Mouse (Mus musculus): ENCODE data around the gene Cyp2j8.
"Not testable (repeated sequence)": the region's sequence is repeated elsewhere in the genome, so short reads cannot be mapped to it uniquely, and the experiment has no call there.

The Cyp2j8 gene

DNA sequence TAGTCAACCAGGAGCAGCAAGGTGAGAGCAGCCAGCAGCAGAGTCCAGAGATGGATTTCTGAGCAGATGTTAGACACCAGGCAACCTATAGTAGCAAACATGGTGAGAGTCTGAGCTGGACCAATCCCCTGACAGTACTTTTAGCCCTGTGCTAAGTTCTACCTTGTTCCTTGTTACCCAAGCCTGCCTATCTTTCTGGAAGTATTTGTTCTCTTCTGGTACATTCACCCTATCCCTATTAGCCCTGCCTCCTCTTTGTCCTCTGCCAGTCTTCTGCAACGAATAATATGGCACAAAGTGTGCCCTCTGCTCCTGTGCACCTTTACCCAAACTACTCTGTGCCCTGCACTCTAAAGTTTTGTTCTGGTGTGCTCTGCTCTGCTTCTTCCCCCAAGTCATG is at the start of gene Cyp2j8:
Cyp2j8 (minus strand) TSS at position 101 of the 400 bp plus-strand sequence.
- DNase-seq (ENCODE audit: low spot score in 2 of 2), result no peak

DNA sequence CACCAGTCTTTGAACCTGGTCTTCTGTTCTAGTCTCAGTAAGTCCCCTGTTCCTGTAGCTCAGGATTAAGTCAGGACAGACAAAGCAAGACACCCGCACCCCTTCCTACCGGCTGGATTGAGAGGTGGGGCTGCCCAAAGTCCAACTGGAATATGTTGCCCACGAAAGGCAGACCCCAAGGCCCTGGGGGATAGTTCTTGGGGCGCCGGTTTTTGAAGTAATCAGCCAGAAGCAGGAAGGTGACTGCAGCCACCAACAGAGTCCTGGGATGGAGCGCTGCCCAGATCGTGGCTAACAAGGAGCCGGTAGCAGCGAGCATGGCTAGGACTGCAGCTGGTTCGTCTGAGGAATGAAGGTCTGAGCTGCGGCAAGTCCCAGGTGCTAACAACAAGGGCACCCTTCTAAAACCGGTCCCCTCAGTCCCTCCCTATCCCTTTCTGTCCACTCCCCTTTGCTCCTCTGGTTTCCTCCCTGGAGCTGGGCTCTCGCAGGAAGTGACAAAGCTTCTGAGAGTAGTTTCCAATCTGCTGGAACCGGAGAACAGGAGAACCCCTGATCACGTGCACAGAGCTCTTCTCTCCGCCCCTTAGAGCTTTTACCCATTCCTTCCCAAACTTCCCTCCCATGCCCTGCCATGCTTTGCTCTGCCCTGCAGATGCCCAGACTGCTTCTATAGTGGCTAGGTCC is 46.1 kb upstream of the Cyp2j8 start, which contains the start of gene Cyp2j6:
Cyp2j6 (minus strand) TSS at position 529 of the 687 bp plus-strand sequence.
- DNase-seq (ENCODE audit: low spot score in 2 of 2), result peak; percentile 69 to 82

DNA sequence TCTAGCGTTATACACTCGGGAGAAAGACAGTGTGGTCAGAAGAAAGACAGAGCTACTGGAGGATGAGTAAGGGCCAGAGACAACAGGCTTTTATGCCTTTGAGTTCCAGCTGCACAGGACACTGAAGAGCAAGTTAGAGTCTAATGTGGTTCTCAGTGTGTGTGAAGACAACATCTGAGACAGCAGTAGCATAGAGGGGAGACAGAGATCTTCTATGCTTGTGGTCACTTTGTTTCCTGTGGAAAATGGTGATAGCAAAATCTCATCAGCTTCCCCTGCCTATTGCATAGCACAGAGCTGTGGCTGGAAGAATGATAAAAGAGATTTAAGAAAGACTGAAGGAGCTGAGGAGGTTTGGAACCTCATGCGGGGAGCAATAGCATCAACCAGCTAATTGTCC is 44.4 kb upstream of the Cyp2j8 start:
- no peak for DNase-seq (ENCODE audit: low spot score in 2 of 2)

DNA sequence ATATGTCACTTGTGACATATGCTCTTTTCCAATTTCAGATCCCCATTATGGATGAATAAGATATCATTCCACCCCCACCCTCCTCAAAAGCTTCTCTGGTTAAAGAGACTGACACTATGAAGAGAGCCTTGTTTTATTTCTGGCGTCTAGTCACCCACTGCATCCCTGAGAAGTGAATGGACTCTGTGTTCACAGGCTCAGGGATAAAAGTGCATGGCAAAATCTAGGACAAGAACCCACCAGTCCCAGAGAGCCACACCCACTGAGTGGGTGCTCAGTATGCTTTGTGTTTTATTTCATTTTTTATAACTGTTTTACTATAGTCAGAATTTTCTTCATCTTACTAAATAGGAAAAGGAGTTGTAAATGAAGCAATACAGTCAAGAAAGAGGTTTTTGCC is 38.8 kb upstream of the Cyp2j8 start:
- DNase-seq (ENCODE audit: low spot score in 2 of 2), result no peak

DNA sequence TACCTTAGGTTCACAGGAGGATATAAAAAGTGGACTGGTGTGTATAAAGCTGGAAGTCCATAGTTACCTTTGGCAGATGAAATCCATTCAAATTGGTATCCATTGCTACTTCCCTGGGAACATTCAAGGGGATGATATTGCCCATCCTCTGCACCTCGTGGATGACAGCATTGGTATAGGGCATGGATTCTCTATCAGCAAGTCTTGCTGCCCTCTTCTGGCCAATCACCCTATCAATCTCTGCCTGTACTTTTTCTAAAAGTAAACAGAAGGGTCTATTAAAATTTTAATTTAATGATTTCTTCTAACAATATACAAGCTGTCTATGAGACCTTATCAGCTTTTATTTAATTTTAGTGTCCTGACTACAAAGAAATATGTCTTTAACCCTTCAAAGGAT is 18.6 kb upstream of the Cyp2j8 start:
- no peak for DNase-seq (ENCODE audit: low spot score in 2 of 2)

DNA sequence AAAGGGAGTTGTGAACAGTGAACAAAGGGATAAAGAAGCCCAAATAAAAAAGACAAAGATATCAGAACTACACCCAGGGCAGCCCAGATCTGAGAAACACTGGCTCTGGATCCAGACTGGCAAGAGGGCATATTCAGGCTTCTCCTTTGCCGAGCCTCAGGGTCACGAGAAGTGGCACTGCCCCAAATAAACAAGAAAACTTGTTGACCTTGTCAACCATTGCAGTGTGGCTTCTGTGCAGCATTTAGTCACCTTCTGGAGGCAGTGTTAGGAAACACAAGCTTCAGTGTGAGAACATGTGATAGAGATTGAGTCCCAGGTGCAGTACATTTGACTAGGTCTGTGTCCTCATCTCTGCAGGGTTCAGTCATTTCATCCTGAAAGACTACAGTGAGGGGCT is 15.1 kb upstream of the Cyp2j8 start:
- DNase-seq (ENCODE audit: low spot score in 2 of 2), result peak; percentile 1 to 5

DNA sequence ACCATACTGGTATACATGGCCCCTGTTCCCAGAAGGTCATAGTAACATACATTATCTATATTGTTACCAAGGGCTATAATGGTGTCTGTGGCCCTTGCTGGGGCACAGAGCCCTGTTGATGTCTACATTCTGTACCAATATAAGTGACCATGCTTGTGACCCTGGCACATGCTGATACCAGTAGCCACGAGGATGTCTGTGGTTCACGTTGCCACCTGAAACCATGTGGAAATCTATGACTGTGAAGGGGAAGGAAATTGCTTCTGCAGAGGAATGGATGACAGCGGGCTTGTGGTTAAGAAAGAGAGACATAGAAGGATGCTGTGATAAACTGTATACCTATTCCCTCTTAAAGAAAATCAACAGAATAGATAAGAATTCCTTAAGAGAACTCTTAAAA is 2.9 kb upstream of the Cyp2j8 start:
- DNase-seq (ENCODE audit: low spot score in 2 of 2), result no peak

DNA sequence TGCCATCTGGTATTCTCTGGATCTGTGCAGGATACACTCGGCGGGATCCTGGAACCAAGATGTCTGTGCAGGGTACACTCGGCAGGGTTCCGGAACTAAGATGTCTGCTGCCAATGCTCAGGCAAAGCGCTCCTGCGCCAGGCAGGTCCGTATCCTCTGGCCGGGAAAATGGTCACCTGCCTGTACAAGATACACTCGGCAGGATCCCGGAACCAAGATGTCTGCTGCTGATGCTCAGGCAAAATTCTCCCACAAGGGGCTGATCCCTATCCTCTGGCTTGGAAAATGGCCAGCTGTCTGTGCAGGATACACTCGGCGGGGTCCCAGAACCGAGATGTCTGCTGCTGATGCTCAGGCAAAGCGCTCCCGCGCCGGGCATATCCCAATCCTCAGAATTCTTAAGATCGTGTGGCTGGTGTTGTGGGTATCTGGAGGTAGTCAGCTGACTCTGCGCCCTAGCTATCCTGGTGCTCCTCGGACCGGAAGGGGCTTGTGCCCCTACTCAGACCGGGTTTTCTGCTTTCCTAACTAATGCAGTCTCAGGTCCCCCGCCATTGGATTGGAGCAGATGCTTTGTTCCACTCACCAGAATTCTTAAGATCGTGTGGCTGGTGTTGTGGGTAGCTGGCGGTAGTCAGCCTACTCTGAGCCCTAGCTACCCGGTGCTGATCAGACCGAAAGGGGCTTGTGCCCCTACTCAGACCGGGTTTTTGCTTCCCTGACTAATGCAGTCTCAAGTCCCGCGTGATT is 43.7 kb downstream of the Cyp2j8 start:
- not testable (repeated sequence) for DNase-seq (ENCODE audit: low spot score in 2 of 2)
